Mouse (Mus musculus) embryo, embryonic 9.5 days (tissue): ENCODE results near the gene Eef1g.
A peak's percentile ranks its signal among the peaks of the same experiment; 100 is the strongest.
"Not testable (repeated sequence)": the region's sequence is repeated elsewhere in the genome, so short reads cannot be mapped to it uniquely, and the experiment has no call there.

ENCODE experiments used
- DNase-seq: peaks from one replicate; pipeline ENCODE4 v3.0.0-alpha.2; 2017; ENCODE audit errors: extremely low spot score

The Eef1g gene

GRCm38 (mm10) chr19:8944750-8945149 is 22.1 kb upstream of the Eef1g start:
- DNase-seq: peak; percentile 53

DNA sequence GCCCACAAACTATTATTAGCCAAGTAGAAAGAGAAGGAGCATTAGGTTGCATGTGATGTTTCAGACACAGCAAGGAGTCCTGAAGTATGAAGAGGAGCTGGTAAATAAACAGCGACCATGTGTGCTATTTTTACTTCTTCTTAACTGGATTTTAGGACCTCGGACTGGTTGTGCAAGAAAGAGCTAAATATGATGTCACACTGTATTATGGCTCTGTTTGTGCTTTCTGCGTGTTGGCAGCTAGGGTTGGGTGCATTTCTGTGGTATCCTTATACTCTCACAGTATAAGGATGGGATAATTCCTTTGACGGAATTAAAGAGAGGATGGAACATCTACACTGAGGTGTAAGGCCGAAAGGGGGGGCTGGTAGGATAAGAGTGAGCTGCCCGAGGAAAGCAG is 21.6 kb upstream of the Eef1g start:
- no peak for DNase-seq

GRCm38 (mm10) chr19:8946929-8947328 is 19.9 kb upstream of the Eef1g start:
- DNase-seq: no peak

DNA sequence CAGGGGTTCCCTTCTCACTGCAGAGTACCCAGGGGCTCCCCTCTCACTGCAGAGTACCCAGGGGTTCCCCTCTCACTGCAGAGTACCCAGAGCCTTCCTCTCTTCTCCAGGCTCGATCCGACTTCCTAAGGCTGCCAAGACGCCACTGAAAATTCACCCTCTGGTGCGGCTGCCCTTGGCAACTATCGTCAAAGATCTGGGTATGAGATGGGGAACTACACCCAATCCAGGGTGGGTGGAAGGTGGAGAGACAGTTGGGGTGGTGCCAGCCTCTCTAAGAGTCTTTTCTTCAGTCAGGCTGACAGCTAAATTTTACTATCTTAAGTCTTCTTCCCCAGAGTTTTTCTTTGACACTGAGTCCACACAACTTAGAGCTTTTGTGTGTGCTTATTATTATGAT is 16.7 kb upstream of the Eef1g start:
- no peak for DNase-seq

GRCm38 (mm10) chr19:8952241-8952640 is 14.6 kb upstream of the Eef1g start:
- no peak for DNase-seq

GRCm38 (mm10) chr19:8953135-8954039 is 13.5 kb upstream of the Eef1g start, which contains the start of gene Tut1:
TSS of gene Tut1 (plus strand) at chr19:8953847.
- peak; percentile 93 for DNase-seq

DNA sequence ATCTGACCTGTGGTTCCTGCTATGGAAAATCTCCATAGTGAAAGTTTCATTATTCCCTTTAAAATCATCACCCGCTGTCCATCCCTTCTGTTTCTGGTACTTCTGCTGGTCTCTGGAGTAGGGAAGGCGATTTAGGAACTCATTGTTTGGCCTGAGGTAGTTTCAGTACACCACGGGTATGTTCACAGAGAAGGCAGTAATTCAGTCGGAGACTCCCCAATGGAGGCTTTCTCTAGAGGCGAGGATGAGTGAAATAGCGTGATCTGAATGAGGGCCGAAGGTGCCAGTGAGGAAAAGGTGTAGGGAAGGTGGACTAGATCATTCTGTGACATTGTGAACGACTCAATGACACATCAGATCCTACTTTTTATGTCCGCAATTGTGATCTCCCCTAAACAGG is 12.7 kb upstream of the Eef1g start:
- DNase-seq: no peak

DNA sequence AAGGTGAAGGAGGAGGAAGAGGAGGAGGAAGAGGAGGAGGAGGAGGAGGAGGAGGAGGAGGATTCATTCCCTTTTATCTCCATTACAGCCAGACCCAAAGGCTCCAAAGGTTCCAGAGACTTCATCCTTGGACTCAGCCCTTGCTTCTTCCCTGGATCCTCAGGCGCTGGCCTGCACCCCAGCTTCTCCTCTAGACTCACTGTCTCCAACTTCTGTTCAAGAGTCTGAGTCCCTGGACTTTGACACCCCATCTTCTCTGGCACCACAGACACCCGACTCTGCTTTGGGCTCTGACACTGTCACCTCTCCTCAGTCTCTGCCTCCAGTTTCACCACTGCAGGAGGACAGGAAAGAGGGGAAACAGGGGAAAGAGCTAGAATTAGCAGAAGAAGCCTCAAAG is 4.6 kb upstream of the Eef1g start:
- no peak for DNase-seq

GRCm38 (mm10) chr19:8965075-8965474 is 1.8 kb upstream of the Eef1g start:
- DNase-seq: no peak

GRCm38 (mm10) chr19:8965771-8966170 is 1.1 kb upstream of the Eef1g start:
- no peak for DNase-seq

DNA sequence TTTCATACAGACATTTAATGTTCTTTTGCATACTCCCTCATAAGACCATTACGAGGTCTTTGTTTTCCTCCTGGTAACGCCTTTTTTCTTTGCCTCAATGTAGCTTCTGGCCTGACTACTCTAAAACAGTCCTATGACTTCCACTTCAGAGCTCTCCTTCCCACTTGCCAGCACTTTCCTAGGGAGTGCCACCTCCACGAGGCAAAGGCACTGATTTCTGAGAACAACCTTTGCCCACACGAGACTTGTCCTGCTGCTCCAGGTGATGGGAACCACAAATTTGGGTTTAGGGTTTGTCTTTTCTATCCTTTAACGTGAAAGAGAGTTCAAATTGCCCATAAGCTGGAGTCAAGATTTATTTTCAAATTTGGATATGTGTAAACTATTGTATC is 647 bp upstream of the Eef1g start:
- DNase-seq: no peak

DNA sequence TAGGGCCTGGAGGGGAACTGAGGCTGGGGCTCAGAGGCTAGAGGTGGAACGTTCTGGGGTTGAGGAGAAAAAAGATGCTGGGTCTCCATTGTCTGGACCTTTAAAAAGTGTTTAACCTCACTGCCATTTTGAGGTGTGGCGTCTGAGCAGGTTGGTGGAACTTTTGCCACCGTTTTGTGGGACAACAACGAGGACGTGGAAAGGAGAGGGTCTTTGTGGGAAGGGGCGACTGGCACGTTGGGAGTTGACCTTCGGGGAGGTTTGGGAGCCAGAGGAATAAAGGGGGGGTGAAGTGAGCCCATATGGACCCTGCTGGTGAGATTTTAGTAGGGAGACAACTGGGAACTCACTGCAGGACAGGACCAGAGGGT is 517 bp downstream of the Eef1g start:
- DNase-seq: no peak

DNA sequence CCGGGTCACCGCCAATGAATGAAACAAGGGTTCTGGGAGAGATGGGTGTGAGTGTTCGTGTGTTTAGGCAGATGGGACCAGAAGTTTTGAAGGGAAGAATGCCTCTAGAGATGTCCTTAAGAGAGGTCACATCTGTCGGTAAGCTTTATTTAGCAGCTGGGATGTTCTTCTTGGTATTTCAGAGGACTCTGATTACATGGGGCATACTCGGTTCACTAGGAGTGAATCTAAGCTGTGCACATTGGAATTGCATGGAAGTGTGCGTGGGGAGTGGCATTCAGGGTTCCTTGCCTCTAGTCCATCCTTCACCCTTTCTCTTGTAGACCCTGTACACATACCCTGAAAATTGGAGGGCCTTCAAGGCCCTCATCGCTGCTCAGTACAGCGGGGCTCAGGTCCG is 1.1 kb downstream of the Eef1g start:
- no peak for DNase-seq

GRCm38 (mm10) chr19:8972491-8972890 is 5.7 kb downstream of the Eef1g start:
- not testable (repeated sequence) for DNase-seq

- no peak for DNase-seq
Measured at GRCm38 (mm10) chr19:8974638-8975037, 7.8 kb downstream of the Eef1g start.

DNA sequence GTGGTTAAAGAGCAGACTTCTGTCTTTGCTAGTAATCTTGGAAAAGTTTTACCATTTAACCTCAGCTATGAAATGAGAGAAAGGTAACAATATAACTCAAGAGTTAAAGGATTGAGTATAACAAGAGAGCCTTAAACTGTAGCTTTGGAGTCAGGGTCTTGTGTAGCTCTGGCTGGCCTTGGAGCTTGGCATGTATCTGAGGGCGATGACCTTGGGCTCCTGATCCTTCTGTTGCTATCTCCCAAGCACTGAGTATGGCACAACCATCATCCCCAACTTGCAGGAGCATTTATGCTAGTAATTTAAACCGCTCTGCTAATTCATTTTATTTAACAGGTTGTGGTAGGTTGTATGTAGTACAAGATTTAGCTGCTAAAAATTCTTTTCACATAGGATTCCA is 8.7 kb downstream of the Eef1g start:
- no peak for DNase-seq

DNA sequence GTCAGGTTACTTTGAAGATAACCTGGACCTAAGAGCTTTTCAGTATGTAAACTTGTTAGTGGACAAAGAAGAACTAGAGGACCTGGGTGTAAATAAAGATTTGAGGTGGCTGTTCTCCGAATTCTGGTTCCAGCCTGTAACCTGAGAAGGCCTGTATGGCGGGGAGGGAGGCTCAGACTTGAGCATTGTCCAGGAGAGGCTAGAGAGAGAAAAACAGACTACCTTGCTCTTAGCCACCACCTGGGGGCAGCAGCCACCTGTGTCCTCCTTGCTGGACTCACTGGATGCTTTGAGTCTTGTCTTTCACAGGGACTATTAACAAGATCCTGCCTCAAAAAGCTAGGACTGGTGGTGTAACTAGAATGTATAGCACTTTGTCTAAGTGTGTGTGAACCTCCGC is 9.7 kb downstream of the Eef1g start:
- no peak for DNase-seq

- DNase-seq: no peak
Measured at GRCm38 (mm10) chr19:8980771-8981170, 13.9 kb downstream of the Eef1g start.

GRCm38 (mm10) chr19:8981450-8982168 is 14.8 kb downstream of the Eef1g start:
- DNase-seq: no peak

DNA sequence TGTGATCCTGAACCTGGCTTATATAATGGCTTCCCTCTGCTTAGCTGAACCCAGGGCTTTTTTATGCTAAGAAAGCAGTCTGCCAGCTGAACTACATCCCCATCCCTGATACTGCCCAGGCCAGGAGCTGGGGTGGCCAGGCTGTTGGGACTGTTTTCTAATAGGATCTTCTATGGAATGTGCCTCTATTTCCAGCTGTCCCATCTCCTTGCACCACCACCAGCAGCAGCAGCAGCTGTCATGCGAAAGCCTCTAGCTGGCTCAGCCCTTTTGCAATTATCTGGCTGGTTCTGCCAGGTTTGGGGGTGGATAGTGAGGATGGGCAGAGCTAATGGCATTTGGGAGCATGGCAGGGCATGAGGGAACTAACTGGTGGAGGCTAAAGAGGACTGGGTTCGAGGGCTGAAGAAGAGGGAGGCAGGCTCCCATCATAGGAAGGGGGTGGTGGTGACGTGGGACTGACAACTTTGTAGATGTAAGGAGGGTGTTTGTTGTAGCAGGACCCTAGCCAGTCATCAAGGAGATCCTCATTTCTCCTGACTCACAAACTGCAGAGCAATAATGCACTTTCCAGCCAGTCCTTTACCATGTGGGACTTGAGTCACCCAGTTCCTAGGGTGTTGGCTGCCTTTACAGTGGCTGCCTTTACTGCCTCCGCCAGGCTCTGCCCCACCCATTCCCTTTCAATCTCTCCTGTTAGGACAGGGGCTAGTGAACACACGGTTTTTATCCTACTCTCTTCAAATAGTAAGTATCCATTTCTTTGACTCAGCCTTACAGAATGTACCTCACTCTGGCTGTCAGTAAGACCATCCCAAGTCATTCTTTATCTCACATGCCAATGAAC is 15.7 kb downstream of the Eef1g start:
- no peak for DNase-seq

GRCm38 (mm10) chr19:8983150-8983650 is 16.4 kb downstream of the Eef1g start:
- DNase-seq: no peak

DNA sequence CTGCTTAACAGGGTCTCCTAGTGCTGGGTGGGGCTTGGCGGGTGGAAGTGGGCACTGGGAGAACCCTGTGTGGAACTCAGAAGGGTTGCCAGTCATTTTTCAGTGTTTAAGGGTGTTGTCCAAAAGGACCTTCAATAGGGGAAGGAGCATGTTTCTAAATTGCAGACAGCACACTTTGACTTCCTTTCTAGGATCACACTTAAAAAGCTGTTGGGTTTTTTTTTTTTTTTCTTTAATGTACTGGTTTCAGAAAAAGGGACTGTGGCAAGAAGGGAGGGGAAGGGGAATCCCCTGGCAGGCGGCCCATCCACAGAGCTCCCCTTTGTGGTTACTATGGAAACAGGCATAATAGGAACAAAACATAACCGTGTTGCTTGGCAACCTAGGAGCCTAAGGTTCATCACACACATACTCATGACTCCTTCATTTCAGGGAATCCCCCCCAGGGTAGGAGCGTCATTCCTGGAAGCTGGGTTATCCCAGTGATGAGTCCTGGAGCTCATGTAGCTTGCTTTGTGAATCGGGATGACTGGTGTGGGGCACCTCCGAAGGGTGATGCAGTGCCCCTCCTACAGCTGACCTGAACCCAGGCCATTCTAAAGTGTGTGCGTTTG is 17.5 kb downstream of the Eef1g start:
- DNase-seq: peak; percentile 74
